Comparison of ENCODE assay signal across 12 mouse cellular contexts in the genomic region with DNA sequence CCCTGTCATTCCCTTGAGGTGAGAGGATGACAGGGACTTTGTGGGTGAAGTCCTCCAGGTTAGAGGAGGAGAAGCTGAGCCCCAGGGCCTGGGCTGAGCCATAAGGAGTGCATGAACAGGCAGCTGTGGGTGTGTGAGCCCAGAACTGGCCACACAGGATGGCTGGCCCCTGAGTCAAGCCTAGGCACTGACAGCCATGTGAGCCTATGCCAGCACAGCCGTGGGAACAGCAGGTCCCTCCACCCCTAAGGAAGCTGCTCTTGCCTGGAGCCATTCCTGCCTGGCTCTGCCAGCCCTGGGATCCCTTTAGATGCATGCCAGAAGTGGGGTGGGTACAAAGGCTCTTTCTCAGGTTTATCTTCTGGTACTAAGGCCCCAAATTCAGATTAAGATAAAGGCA. TPM values are rescaled to one million over a fixed set of nuclear protein-coding genes. Genes with fewer than 3 reads are reported as not detected.
DNase-seq lines count a peak whose midpoint lies in the region; ATAC-seq and TF ChIP-seq lines count a peak whose summit lies in the region.
"Had no signal": no experiment of that assay in that cellular context is flagged by ENCODE, and none has a peak within 500 bp of the region (broad histone marks: within the 10 kb centered on the region; RNA-seq: fewer than 3 reads in every experiment).

No protein-coding gene starts in this region.

- H3K4me1 ChIP-seq in hindbrain, embryonic 14.5 days (replicated peaks; ENCODE audit: control insufficient read depth, insufficient read depth, low read length) = no peaks in the 10 kb centered on the region
- H3K4me1 ChIP-seq in hindbrain, embryonic 13.5 days (replicated peaks) = peaks cover 1% of the 10 kb centered on the region; the same call in 1 of the 2 replicates
- no peaks in the 10 kb centered on the region for H3K4me1 ChIP-seq in midbrain, embryonic 11.5 days (ENCODE audit: control insufficient read depth, insufficient read depth, low read length)
- no peaks in the 10 kb centered on the region for H3K4me1 ChIP-seq in midbrain, postnatal 0 days (ENCODE audit: insufficient read depth, low read length)

- H3K9me3 ChIP-seq in hindbrain, embryonic 14.5 days (ENCODE audit: control insufficient read depth, low read length) = no peaks in the 10 kb centered on the region
- no peaks in the 10 kb centered on the region for H3K9me3 ChIP-seq in hindbrain, embryonic 13.5 days
- H3K9me3 ChIP-seq in midbrain, embryonic 11.5 days (ENCODE audit: control insufficient read depth, low read length) = no peaks in the 10 kb centered on the region
- no peaks in the 10 kb centered on the region for H3K9me3 ChIP-seq in midbrain, postnatal 0 days (ENCODE audit: low read length)

- ATAC-seq in hindbrain, embryonic 14.5 days (ENCODE audit: low FRiP score) = peak; percentile 46; the same call in 1 of the 2 replicates
- no peak for ATAC-seq in hindbrain, embryonic 13.5 days (ENCODE audit: low FRiP score)
- no peak for ATAC-seq in midbrain, embryonic 11.5 days (ENCODE audit: low FRiP score)
- ATAC-seq in midbrain, postnatal 0 days (ENCODE audit: low FRiP score) = no peak
- ATAC-seq: midbrain, embryonic 16.5 days had no signal

- H3K4me3 ChIP-seq in hindbrain, embryonic 14.5 days (replicated peaks; ENCODE audit: low read length) = no peak overlapping the region
- H3K4me3 ChIP-seq in hindbrain, embryonic 13.5 days = no peak overlapping the region
- H3K4me3 ChIP-seq in midbrain, embryonic 11.5 days (ENCODE audit: low read depth, low read length) = no peak overlapping the region
- no peak overlapping the region for H3K4me3 ChIP-seq in midbrain, postnatal 0 days (ENCODE audit: low read depth, low read length)

- no peaks in the 10 kb centered on the region for H3K27me3 ChIP-seq in hindbrain, embryonic 14.5 days (ENCODE audit: control insufficient read depth, insufficient read depth, low read length)
- no peaks in the 10 kb centered on the region for H3K27me3 ChIP-seq in hindbrain, embryonic 13.5 days
- H3K27me3 ChIP-seq in midbrain, embryonic 11.5 days (ENCODE audit: control insufficient read depth, insufficient read depth, low read length) = no peaks in the 10 kb centered on the region
- H3K27me3 ChIP-seq in midbrain, postnatal 0 days (ENCODE audit: insufficient read depth, low read length) = no peaks in the 10 kb centered on the region

- no peak overlapping the region for H3K27ac ChIP-seq in hindbrain, embryonic 14.5 days
- H3K27ac ChIP-seq in hindbrain, embryonic 13.5 days = no peak overlapping the region
- no peak overlapping the region for H3K27ac ChIP-seq in midbrain, embryonic 11.5 days (ENCODE audit: low read depth, low read length)
- H3K27ac ChIP-seq in midbrain, postnatal 0 days (ENCODE audit: low read depth, low read length) = no peak overlapping the region

- no peak overlapping the region for H3K4me2 ChIP-seq in hindbrain, embryonic 14.5 days (replicated peaks)
- no peak overlapping the region for H3K4me2 ChIP-seq in hindbrain, embryonic 13.5 days
- H3K4me2 ChIP-seq in midbrain, embryonic 11.5 days = no peak overlapping the region
- no peak overlapping the region for H3K4me2 ChIP-seq in midbrain, postnatal 0 days (ENCODE audit: low read depth, low read length, poor library complexity, severe bottlenecking)
- H3K4me2 ChIP-seq: liver, embryonic 11.5 days; lung, embryonic 14.5 days had no signal

- H3K9ac ChIP-seq in hindbrain, embryonic 14.5 days = no peak overlapping the region
- H3K9ac ChIP-seq in hindbrain, embryonic 13.5 days = no peak overlapping the region
- no peak overlapping the region for H3K9ac ChIP-seq in midbrain, embryonic 11.5 days (ENCODE audit: low read length)
- H3K9ac ChIP-seq in midbrain, postnatal 0 days (replicated peaks; ENCODE audit: low read length, poor library complexity, severe bottlenecking) = no peak overlapping the region
- H3K9ac ChIP-seq: lung, embryonic 14.5 days had no signal

- peaks cover 20% of the 10 kb centered on the region for H3K36me3 ChIP-seq in hindbrain, embryonic 14.5 days (replicated peaks; ENCODE audit: control insufficient read depth, insufficient read depth)
- H3K36me3 ChIP-seq in hindbrain, embryonic 13.5 days = peaks cover 16% of the 10 kb centered on the region
- H3K36me3 ChIP-seq in midbrain, embryonic 11.5 days (ENCODE audit: control insufficient read depth, insufficient read depth, low read length) = peaks cover 8% of the 10 kb centered on the region; the same call in 1 of the 2 replicates
- H3K36me3 ChIP-seq in midbrain, postnatal 0 days (ENCODE audit: insufficient read depth, low read length) = peaks cover 12% of the 10 kb centered on the region

- DNase-seq in cerebellum, postnatal 10 days = peak; percentile 49 to 69
- DNase-seq in cerebellum, adult 11-12 months = no peak
- no peak for DNase-seq in hindbrain, embryonic 14.5 days (ENCODE audit: low spot score)
- DNase-seq in midbrain, embryonic 11.5 days (ENCODE audit: low spot score, missing footprints) = peak; percentile 37
- DNase-seq in midbrain, postnatal 0 days (ENCODE audit: low spot score) = no peak
- DNase-seq in layer of hippocampus, postnatal 25 days (ENCODE audit: extremely low spot score in 1 of 2, low spot score in 1 of 2) = no peak
- DNase-seq in layer of hippocampus, adult 9-10 months (ENCODE audit: low spot score) = no peak
- DNase-seq: layer of hippocampus, adult 9-11 months; lung, embryonic 14.5 days had no signal

- no peak for TF ChIP-seq CTCF in midbrain, postnatal 0 days (IDR thresholded peaks at IDR 0.05)

- 84% methylated on average over 1 of the region's 1 CpGs for WGBS in hindbrain, embryonic 14.5 days
- 36% methylated on average over 1 of the region's 1 CpGs for WGBS in hindbrain, embryonic 13.5 days
- 42% methylated on average over 1 of the region's 1 CpGs for WGBS in midbrain, embryonic 11.5 days
- 33% methylated on average over 1 of the region's 1 CpGs for WGBS in midbrain, postnatal 0 days

RNA-seq across cellular contexts. Expression of gene Amotl2, which starts 20.9 kb away (rescaled TPM):
- 54.1 and 56.8 TPM in 2 replicates for polyA plus RNA-seq in hindbrain, embryonic 14.5 days (2014; fragmentation: Nextera tagmentation; extraction: Ambion mirVana)
- 64.7 and 67.3 TPM in 2 replicates for polyA plus RNA-seq in hindbrain, embryonic 13.5 days (2015; fragmentation: Nextera tagmentation; extraction: Ambion mirVana)
- polyA plus RNA-seq in midbrain, embryonic 11.5 days (2014; fragmentation: Nextera tagmentation; extraction: Ambion mirVana) = 47.0 and 58.0 TPM in 2 replicates
- 125 and 129 TPM in 2 replicates for total RNA-seq in midbrain, postnatal 0 days (2014; rRNA removed)
- polyA plus RNA-seq in midbrain, postnatal 0 days (2015; fragmentation: Nextera tagmentation; extraction: Ambion mirVana) = 31.5 and 32.5 TPM in 2 replicates
- 10 to 100 TPM; 19.1 to 24.1 TPM for total RNA-seq in layer of hippocampus, postnatal 25 days (2021)

Comparison
In these comparisons a context has a peak if more than half of its experiments do, and no peak if none do; other contexts are left out.
1. DNase-seq: peak in cerebellum, postnatal 10 days (2 of 2) and midbrain, embryonic 11.5 days (single experiment); none in cerebellum, adult 11-12 months (single experiment), hindbrain, embryonic 14.5 days (single experiment), midbrain, postnatal 0 days (single experiment), layer of hippocampus, postnatal 25 days (0 of 2) and layer of hippocampus, adult 9-10 months (single experiment).